Mouse (Mus musculus) adrenal gland (tissue): ENCODE results near the gene Pold2.

Source experiments
- intact Hi-C: fragments of 180-260 bp; cut with DNase I; formaldehyde crosslinking; loops from one replicate; pipeline ENCODE4 v1.15.1; 2025
- long read RNA-seq, 2 experiments: library from polyadenylated mRNA; unstranded; transcript quantifications; one replicate each; pipeline ENCODE4 v2.0.0; 2020; ENCODE audit warnings: borderline replicate concordance in 1 of 2; ENCODE audit not compliant: insufficient replicate concordance in 1 of 2

Gene Pold2
- long read RNA-seq, experiment 1, transcript Pold2-201 (11 exons, 1,646 nt): major isoform, 23 of 28 reads
- long read RNA-seq, experiment 1, partial matches to known transcripts: 5 of 28 reads
- long read RNA-seq, experiment 1, other reads (novel, unspliced or antisense): 0 of 28 reads
- long read RNA-seq, experiment 2, transcript Pold2-201 (11 exons, 1,646 nt): major isoform, 23 of 30 reads
- long read RNA-seq, experiment 2, partial matches to known transcripts: 4 of 30 reads
- long read RNA-seq, experiment 2, other reads (novel, unspliced or antisense): 3 of 30 reads

DNA sequence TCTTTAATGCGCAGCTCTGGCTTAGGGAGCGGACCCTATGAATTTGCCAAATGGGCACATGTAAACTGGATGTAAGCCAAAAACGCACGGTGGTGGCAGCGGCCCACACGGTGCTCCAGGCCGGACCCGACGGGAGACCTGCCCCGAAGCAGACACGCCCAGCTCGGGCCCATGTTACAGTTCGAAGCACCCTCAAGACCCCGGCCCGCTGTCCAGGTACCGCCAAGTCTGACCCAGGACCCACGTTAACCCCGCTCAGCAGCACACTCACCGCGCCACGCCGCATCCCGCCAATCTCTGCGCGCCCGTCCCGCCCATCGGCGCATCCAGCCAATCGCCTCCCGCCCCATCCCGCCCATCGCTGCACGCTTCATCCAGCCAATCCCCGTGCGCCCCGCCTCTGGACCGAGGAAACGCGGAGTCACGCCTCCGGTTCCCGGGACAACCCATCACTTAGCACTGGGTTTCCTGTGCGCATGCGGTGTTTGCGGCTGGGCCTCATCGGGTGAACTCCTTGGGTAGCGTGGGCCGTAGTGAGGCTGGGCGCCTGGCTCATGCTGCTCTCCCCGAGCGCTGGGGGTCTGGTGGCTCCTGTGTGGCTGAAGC lies at the start of gene Pold2:
Pold2 (minus strand) TSS at position 372 of the 606 bp plus-strand sequence.
- intact Hi-C loops: no loop called here

GRCm38 (mm10) chr11:5926696-5927220 lies 48.7 kb upstream of the Pold2 start:
- intact Hi-C loops: no loop called here

GRCm38 (mm10) chr11:5924699-5925098 lies 46.6 kb upstream of the Pold2 start:
- intact Hi-C loops: no loop called here

GRCm38 (mm10) chr11:5920323-5920960 lies 42.4 kb upstream of the Pold2 start:
- intact Hi-C loops: no loop called here

GRCm38 (mm10) chr11:5919606-5920005 lies 41.5 kb upstream of the Pold2 start:
- intact Hi-C loops: no loop called here

- intact Hi-C loops: no loop called here
Measured at GRCm38 (mm10) chr11:5918111-5918510, 40.0 kb upstream of the Pold2 start.

DNA sequence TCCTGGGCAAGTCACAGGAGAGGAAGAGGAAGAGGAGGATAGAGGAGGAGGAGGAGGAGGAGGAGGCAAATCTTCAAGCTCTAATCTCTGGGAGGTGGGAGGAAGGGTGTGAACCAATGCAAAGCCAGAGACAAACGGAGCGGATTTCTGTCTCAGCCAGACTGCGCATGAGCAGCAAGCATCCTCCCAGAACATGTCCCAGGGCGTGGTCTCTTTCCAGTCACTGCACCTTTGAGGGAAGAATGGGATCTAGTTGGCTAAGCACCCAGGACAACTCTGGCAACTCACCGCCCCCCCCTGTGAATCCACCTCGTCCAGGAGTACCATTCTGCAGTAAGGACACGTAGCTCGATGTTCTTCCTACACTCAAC lies 38.1 kb upstream of the Pold2 start:
- intact Hi-C loops: no loop called here

DNA sequence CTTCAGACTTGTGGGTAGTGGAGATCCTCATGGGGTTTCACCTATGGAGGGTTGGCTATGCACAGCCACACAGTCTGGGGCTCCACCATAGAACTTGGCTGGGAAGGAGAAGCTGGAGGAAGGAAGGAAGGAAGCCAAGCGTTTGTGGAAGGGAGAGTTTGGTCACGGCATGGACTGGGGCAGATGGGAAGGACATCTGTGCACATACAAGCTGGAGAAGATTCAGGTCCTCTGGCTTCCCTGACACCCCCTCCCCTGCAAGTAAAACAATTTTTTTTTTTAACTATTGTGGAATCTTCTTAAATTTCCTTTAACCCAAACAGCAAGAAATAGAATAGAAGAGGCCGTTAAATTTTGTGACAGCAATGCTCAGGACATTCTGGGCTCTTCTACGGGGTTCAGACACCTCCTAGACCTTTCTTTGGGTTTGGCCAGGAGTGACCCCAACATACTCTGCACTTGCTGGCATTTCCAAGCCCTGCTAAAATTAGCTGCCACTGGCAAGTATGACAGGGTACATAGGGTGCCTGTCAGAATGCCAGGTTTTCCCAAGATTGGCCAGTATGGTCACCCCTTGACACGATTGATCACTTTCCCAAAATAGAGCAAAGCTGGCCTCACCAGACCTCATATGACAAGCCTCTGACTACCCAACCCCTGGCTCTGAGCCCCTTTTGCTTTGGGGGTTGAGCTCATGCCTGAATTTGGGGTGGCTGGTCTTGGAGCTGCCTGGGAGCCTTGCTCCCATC lies 37.5 kb upstream of the Pold2 start:
- intact Hi-C loops: no loop called here

DNA sequence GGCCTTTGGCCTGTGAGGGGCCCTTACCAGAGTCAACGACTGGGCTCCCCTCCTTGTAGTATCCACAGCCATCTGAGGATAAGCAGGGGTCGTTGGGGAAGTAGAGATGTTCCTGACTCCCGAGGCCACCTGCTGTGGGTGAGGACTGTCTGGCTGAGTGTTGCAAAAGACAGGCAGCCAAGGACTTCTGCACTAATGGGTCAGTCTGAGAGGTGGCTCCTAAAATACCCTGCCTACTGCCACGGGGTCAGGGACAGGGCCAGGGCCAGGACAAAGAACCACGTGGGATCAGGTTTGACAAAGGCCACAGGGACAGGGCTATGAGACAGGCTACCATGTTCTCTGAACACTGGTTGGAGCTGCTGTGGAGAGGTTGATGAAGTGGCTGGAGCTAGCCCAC lies 36.8 kb upstream of the Pold2 start:
- intact Hi-C loops: no loop called here

- intact Hi-C loops: no loop called here
Measured at GRCm38 (mm10) chr11:5913936-5914335, 35.8 kb upstream of the Pold2 start.

DNA sequence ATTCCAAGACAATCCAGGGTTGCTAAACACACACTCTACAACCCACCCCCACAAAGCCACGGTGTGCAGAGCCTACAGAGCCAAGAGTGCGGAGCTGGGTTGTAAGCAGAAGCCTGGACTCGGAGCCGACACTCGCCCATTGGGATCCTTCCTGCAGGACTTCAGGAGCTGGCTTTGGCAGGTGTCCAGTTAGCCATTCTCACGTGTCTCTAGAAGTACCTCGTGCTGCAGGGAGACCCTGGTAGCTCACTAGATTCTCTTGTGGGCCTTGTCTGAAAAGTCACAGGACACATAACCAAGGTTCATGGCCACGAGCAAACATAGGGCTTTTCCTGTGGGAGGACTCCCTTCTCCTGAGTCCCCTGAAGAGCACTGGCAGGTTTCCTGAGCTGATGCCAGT lies 35.2 kb upstream of the Pold2 start:
- intact Hi-C loops: no loop called here

DNA sequence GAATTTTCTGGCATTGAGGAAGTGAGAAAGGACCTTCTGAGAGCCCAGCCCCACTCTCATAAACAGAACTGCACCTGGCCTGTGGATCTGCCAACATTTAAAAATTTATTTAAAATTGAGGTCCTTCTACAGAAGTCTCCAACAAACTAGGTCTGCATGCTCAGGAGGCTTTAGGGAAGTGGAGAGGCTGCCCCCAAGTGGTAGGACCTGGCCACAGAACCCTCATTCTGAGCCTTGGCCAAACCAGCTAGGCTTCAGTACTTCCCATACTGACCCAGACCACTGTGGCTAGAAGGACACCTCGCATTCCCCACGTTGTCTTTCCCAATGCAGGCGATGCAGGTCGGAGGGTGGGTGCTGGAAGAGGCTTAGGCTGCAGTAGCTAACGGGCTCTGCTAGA lies 34.5 kb upstream of the Pold2 start:
- intact Hi-C loops: no loop called here

- intact Hi-C loops: no loop called here
Measured at GRCm38 (mm10) chr11:5908642-5909041, 30.6 kb upstream of the Pold2 start.

- intact Hi-C loops: no loop called here
Measured at GRCm38 (mm10) chr11:5907096-5907495, 29.0 kb upstream of the Pold2 start.

GRCm38 (mm10) chr11:5905778-5906518 lies 27.9 kb upstream of the Pold2 start:
- intact Hi-C loops: no loop called here

DNA sequence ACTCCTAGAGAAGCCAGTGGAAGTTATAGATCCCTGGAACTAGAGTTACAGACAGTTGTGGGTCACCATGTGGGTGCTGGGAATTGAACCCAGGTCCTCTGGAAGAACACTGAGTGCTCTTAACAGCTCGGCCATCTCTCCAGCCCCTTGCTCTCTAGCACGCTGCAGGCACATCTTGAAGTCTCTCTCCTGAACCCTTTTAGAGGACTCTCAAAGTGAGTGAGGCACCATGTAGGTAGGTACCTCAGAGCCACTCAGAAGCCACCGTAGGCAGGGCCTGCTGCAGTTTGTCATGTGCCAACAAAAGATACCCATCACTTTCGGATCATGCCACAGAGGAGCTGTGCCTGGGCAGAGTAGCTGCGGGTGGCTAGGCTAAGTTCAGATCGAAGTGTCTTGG lies 26.8 kb upstream of the Pold2 start:
- intact Hi-C loops: no loop called here

- intact Hi-C loops: no loop called here
Measured at GRCm38 (mm10) chr11:5904357-5904756, 26.3 kb upstream of the Pold2 start.

GRCm38 (mm10) chr11:5903844-5904243 lies 25.8 kb upstream of the Pold2 start:
- intact Hi-C loops: no loop called here

- intact Hi-C loops: no loop called here
Measured at GRCm38 (mm10) chr11:5902390-5902789, 24.3 kb upstream of the Pold2 start.

GRCm38 (mm10) chr11:5901950-5902349 lies 23.9 kb upstream of the Pold2 start:
- intact Hi-C loops: no loop called here

DNA sequence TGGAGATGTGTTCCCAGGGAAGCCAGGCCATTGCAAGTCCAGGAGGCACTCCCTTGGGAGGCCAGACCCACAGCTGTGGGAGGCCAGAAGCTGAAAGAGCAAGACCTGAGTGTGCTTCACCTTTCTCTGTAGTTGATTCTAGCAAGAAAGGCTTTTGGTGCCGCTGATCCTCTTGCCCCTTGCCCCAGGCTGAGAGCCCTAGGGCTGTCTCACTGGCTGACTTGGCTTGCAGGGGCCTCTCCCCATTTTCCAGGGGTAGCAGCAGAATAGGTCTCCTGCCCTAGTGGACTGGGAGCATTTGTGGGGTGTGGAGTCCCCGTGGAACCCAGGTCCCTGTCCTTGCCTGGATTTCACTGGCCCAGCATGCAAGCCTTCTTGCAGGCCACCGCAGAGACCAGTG lies 23.2 kb upstream of the Pold2 start:
- intact Hi-C loops: no loop called here
